Mouse (Mus musculus) kidney, adult 11 months (tissue): ENCODE measurements at regions not wholly inside any gene's neighbourhood (a gene's known extent, or its start where the extent isn't known, plus 50 kb on each side); places are given as distances from the start of the nearest gene placed in this dataset.
"Not testable (repeated sequence)": the region's sequence is repeated elsewhere in the genome, so short reads cannot be mapped to it uniquely, and the experiment has no call there.

Experiments used
- DNase-seq: peaks from one replicate; pipeline ENCODE4 v3.0.0; 2022

GRCm38 (mm10) chr13:115911524-115912459 is 397.7 kb downstream of the Isl1 start:
- no peak for DNase-seq

GRCm38 (mm10) chr13:115910866-115911449 is 398.5 kb downstream of the Isl1 start:
- no peak for DNase-seq

- no peak for DNase-seq
Observed at GRCm38 (mm10) chr13:115880616-115881015, 428.9 kb downstream of the Isl1 start.

GRCm38 (mm10) chr13:115860480-115860879 is 449.0 kb downstream of the Isl1 start:
- no peak for DNase-seq

- DNase-seq: no peak
Observed at GRCm38 (mm10) chr13:115856632-115857031, 452.9 kb downstream of the Isl1 start.

GRCm38 (mm10) chr13:115852689-115853356 is 456.7 kb downstream of the Isl1 start:
- DNase-seq: no peak

- DNase-seq: no peak
Observed at GRCm38 (mm10) chr13:115843121-115843520, 466.4 kb downstream of the Isl1 start.

GRCm38 (mm10) chr13:115836203-115836768 is 473.2 kb downstream of the Isl1 start:
- DNase-seq: no peak

- DNase-seq: no peak
Observed at GRCm38 (mm10) chr13:115825191-115825590, 484.3 kb downstream of the Isl1 start.

- DNase-seq: no peak
Observed at GRCm38 (mm10) chr13:115822527-115822926, 487.0 kb downstream of the Isl1 start.

GRCm38 (mm10) chr13:115814211-115814610 is 495.3 kb downstream of the Isl1 start:
- no peak for DNase-seq

- no peak for DNase-seq
Observed at GRCm38 (mm10) chr13:115799294-115799693, 510.2 kb downstream of the Isl1 start.

GRCm38 (mm10) chr13:115751271-115751670 is 558.2 kb downstream of the Isl1 start:
- no peak for DNase-seq

GRCm38 (mm10) chr13:115742080-115742479 is 567.4 kb downstream of the Isl1 start:
- not testable (repeated sequence) for DNase-seq

GRCm38 (mm10) chr13:115727986-115728385 is 581.5 kb downstream of the Isl1 start:
- DNase-seq: no peak

GRCm38 (mm10) chr13:115725356-115725952 is 584.0 kb downstream of the Isl1 start:
- no peak for DNase-seq

GRCm38 (mm10) chr13:115719276-115719675 is 590.2 kb downstream of the Isl1 start:
- DNase-seq: no peak

GRCm38 (mm10) chr13:115718859-115719258 is 590.6 kb downstream of the Isl1 start:
- no peak for DNase-seq

- DNase-seq: no peak
Observed at GRCm38 (mm10) chr13:115696197-115696596, 594.4 kb upstream of the Itga1 start.

GRCm38 (mm10) chr13:115687426-115687825 is 585.7 kb upstream of the Itga1 start:
- no peak for DNase-seq

GRCm38 (mm10) chr13:115679591-115679990 is 577.8 kb upstream of the Itga1 start:
- DNase-seq: no peak

- DNase-seq: no peak
Observed at GRCm38 (mm10) chr13:115676836-115677235, 575.1 kb upstream of the Itga1 start.

GRCm38 (mm10) chr13:115673729-115674128 is 572.0 kb upstream of the Itga1 start:
- no peak for DNase-seq
